Mouse (Mus musculus): ENCODE measurements at regions not wholly inside any gene's neighbourhood (a gene's known extent, or its start where the extent isn't known, plus 50 kb on each side); places are given as distances from the start of the nearest gene placed in this dataset.

GRCm38 (mm10) chr8:6002612-6003011, 897.5 kb upstream of the Slc10a2 start:
- no peak for DNase-seq (ENCODE audit: low spot score in 2 of 2)

GRCm38 (mm10) chr8:5994846-5995245, 889.7 kb upstream of the Slc10a2 start:
- DNase-seq (ENCODE audit: low spot score in 2 of 2): no peak

- DNase-seq (ENCODE audit: low spot score in 2 of 2): no peak
Observed at GRCm38 (mm10) chr8:5965403-5966015, 860.4 kb upstream of the Slc10a2 start.

- no peak for DNase-seq (ENCODE audit: low spot score in 2 of 2)
Observed at GRCm38 (mm10) chr8:5964299-5964698, 859.1 kb upstream of the Slc10a2 start.

DNA sequence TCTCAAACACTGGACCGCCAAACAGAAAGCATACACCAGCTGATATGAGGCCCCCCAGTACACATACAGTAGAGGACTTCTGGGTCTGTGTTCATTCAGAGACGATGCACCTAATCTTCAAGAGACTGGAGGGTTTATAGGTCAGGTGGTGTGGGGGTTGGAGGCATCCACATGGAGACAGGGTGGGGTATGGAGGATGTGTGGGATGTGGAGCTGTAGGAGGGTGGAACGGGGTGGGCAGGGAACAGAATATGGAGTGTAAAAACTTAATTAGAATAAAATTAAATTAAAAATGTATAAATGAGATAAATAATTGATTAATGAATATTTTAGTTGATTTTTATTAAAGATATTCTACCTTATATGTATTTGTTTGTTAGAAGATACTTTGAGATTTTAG, 832.9 kb upstream of the Slc10a2 start:
- no peak for DNase-seq (ENCODE audit: low spot score in 2 of 2)

- DNase-seq (ENCODE audit: low spot score in 2 of 2): no peak
Observed at GRCm38 (mm10) chr8:5918136-5918535, 813.0 kb upstream of the Slc10a2 start.
